ENCODE assay signal across 8 mouse cellular contexts in genomic region chr11:43425166-43425709, GRCm38 (mm10). TPM values are rescaled to one million over a fixed set of nuclear protein-coding genes. Genes with fewer than 3 reads are reported as not detected.
A peak's percentile ranks its signal among the peaks of the same experiment; 100 is the strongest.
DNase-seq lines count a peak whose midpoint lies in the region; ATAC-seq and TF ChIP-seq lines count a peak whose summit lies in the region.

No protein-coding gene starts in this region.

- H3K4me2 ChIP-seq in neural tube, embryonic 11.5 days (ENCODE audit: low read depth), result peak overlapping the region; percentile 52
- peak overlapping the region; percentile 68 for H3K4me2 ChIP-seq in liver, embryonic 11.5 days
- peak overlapping the region; percentile 44 for H3K4me2 ChIP-seq in stomach, postnatal 0 days (replicated peaks; ENCODE audit: low read depth)

- H3K9me3 ChIP-seq in erythroblast, embryonic 14.5 days (ENCODE audit: control insufficient read depth, low read length), result no peaks in the 10 kb centered on the region
- no peaks in the 10 kb centered on the region for H3K9me3 ChIP-seq in neural tube, embryonic 11.5 days (ENCODE audit: control insufficient read depth, low read length)
- H3K9me3 ChIP-seq in liver, embryonic 11.5 days (ENCODE audit: control insufficient read depth, low read length), result no peaks in the 10 kb centered on the region
- no peaks in the 10 kb centered on the region for H3K9me3 ChIP-seq in stomach, postnatal 0 days (ENCODE audit: control insufficient read depth, low read length)

- H3K36me3 ChIP-seq in erythroblast, embryonic 14.5 days (ENCODE audit: control insufficient read depth), result peaks cover 49% of the 10 kb centered on the region
- H3K36me3 ChIP-seq in neural tube, embryonic 11.5 days (ENCODE audit: control insufficient read depth, insufficient read depth, low read length), result no peaks in the 10 kb centered on the region
- H3K36me3 ChIP-seq in liver, embryonic 11.5 days (ENCODE audit: control insufficient read depth, insufficient read depth, low read length), result peaks cover 7% of the 10 kb centered on the region
- no peaks in the 10 kb centered on the region for H3K36me3 ChIP-seq in stomach, postnatal 0 days (ENCODE audit: control insufficient read depth, insufficient read depth, low read length)
- no peaks in the 10 kb centered on the region for H3K36me3 ChIP-seq in thymus, adult 2 months (ENCODE audit: control insufficient read depth, insufficient read depth, low read length)

- H3K27me3 ChIP-seq in erythroblast, embryonic 14.5 days (ENCODE audit: control insufficient read depth), result 0 out of 2 replicates have a peak, but pooled peaks cover 1% of the 10 kb centered on the region
- no peaks in the 10 kb centered on the region for H3K27me3 ChIP-seq in neural tube, embryonic 11.5 days (ENCODE audit: control insufficient read depth, insufficient read depth, low read length)
- no peaks in the 10 kb centered on the region for H3K27me3 ChIP-seq in liver, embryonic 11.5 days (replicated peaks; ENCODE audit: control insufficient read depth, insufficient read depth, low read length)
- no peaks in the 10 kb centered on the region for H3K27me3 ChIP-seq in stomach, postnatal 0 days (ENCODE audit: control insufficient read depth, insufficient read depth, low read length)
- no peaks in the 10 kb centered on the region for H3K27me3 ChIP-seq in thymus, adult 2 months (ENCODE audit: control insufficient read depth, insufficient read depth, low read length)

- H3K9ac ChIP-seq in neural tube, embryonic 11.5 days (ENCODE audit: low read length), result no peak overlapping the region
- peak overlapping the region; percentile 73; the same call in 1 of the 2 replicates for H3K9ac ChIP-seq in liver, embryonic 11.5 days (ENCODE audit: low read depth, low read length)
- H3K9ac ChIP-seq in stomach, postnatal 0 days (ENCODE audit: low read length), result no peak overlapping the region; the same call in 1 of the 2 replicates

- no peak for TF ChIP-seq POLR2A in thymus, adult 2 months (IDR thresholded peaks at IDR 0.05; ENCODE audit: control insufficient read depth, extremely low read depth, insufficient read depth, low read length, poor library complexity)

- no peak for TF ChIP-seq EP300 in stomach, postnatal 0 days (optimal IDR thresholded peaks at IDR 0.05)

- 94% methylated on average over 9 of the region's 9 CpGs for WGBS in neural tube, embryonic 11.5 days
- WGBS in liver, embryonic 11.5 days, result 79% methylated on average over 9 of the region's 9 CpGs
- 83% methylated on average over 9 of the region's 9 CpGs for WGBS in stomach, postnatal 0 days
- 95% methylated on average over 9 of the region's 9 CpGs for WGBS in thymus, adult 2 months

- TF ChIP-seq CTCF in stomach, postnatal 0 days (IDR thresholded peaks at IDR 0.05; ENCODE audit: low read depth), result no peak
- TF ChIP-seq CTCF in thymus, adult 2 months (IDR thresholded peaks at IDR 0.05; ENCODE audit: borderline replicate concordance, control insufficient read depth, extremely low read depth, insufficient read depth, low read length, poor library complexity), result no peak

- no peak for DNase-seq in neural tube, embryonic 11.5 days (ENCODE audit: low spot score)
- no peak for DNase-seq in neural tube, embryonic 10.5 days (ENCODE audit: extremely low spot score, low spot score)
- no peak for DNase-seq in liver, embryonic 11.5 days (ENCODE audit: low spot score)
- DNase-seq in stomach, postnatal 0 days (ENCODE audit: low spot score), result no peak
- DNase-seq in thymus, adult 2 months, result no peak
- no peak for DNase-seq in spleen, adult 12 weeks (ENCODE audit: low spot score)

- peak overlapping the region; percentile 70 for H3K4me3 ChIP-seq in erythroblast, embryonic 14.5 days (replicated peaks)
- H3K4me3 ChIP-seq in neural tube, embryonic 11.5 days (ENCODE audit: low read depth, low read length), result no peak overlapping the region
- H3K4me3 ChIP-seq in liver, embryonic 11.5 days (ENCODE audit: low read depth, low read length), result peak overlapping the region; percentile 65
- peak overlapping the region; percentile 48; the same call in 1 of the 2 replicates for H3K4me3 ChIP-seq in stomach, postnatal 0 days (ENCODE audit: low read depth, low read length)
- no peak overlapping the region for H3K4me3 ChIP-seq in thymus, adult 2 months (ENCODE audit: control insufficient read depth, insufficient read depth, low read length)

- H3K27ac ChIP-seq in neural tube, embryonic 11.5 days (ENCODE audit: low read depth, low read length), result no peak overlapping the region
- no peak overlapping the region for H3K27ac ChIP-seq in liver, embryonic 11.5 days (ENCODE audit: low read depth, low read length)
- no peak overlapping the region for H3K27ac ChIP-seq in stomach, postnatal 0 days (replicated peaks)
- no peak overlapping the region for H3K27ac ChIP-seq in thymus, adult 2 months (ENCODE audit: control insufficient read depth, insufficient read depth, low read length)

- H3K4me1 ChIP-seq in erythroblast, embryonic 14.5 days (ENCODE audit: control insufficient read depth), result peaks cover 32% of the 10 kb centered on the region
- H3K4me1 ChIP-seq in neural tube, embryonic 11.5 days (ENCODE audit: control insufficient read depth, insufficient read depth, low read length), result no peaks in the 10 kb centered on the region
- peaks cover 4% of the 10 kb centered on the region; the same call in 1 of the 2 replicates for H3K4me1 ChIP-seq in liver, embryonic 11.5 days (replicated peaks; ENCODE audit: control insufficient read depth, insufficient read depth, low read length)
- H3K4me1 ChIP-seq in stomach, postnatal 0 days (replicated peaks; ENCODE audit: control insufficient read depth, insufficient read depth), result 0 out of 2 replicates have a peak, but pooled peaks cover 2% of the 10 kb centered on the region
- 0 out of 2 replicates have a peak, but pooled peaks cover 3% of the 10 kb centered on the region for H3K4me1 ChIP-seq in thymus, adult 2 months (replicated peaks; ENCODE audit: control insufficient read depth, insufficient read depth, low read length)

- no peak for ATAC-seq in erythroblast, adult 5-6 weeks (replicated peaks; ENCODE audit: low FRiP score, poor library complexity, severe bottlenecking)
- ATAC-seq in neural tube, embryonic 11.5 days (ENCODE audit: insufficient read depth, low FRiP score, low TSS enrichment), result no peak
- peak; percentile 17; the same call in 1 of the 2 replicates for ATAC-seq in liver, embryonic 11.5 days (replicated peaks; ENCODE audit: low FRiP score)
- peak; percentile 56; the same call in 1 of the 2 replicates for ATAC-seq in stomach, postnatal 0 days (ENCODE audit: low FRiP score, low TSS enrichment)

RNA-seq across cellular contexts. Expression of gene Pttg1, which starts 0.8 kb away (rescaled TPM):
- polyA plus RNA-seq in erythroblast, embryonic 14.5 days (2012), result 7.7 and 11.4 TPM in 2 replicates
- total RNA-seq in erythroblast, adult 5-6 weeks (2015; ENCODE audit: low replicate concordance), result 98.6 and 127 TPM in 2 replicates
- 89.8 and 114 TPM in 2 replicates for total RNA-seq in erythroblast, adult 5-6 weeks (2017; ENCODE audit: low replicate concordance)
- 62.8 and 71.2 TPM in 2 replicates for polyA plus RNA-seq in neural tube, embryonic 11.5 days (2014; fragmentation: Nextera tagmentation; extraction: Ambion mirVana)
- polyA plus RNA-seq in liver, embryonic 11.5 days (2014; fragmentation: Nextera tagmentation; extraction: Ambion mirVana), result 71.2 and 82.3 TPM in 2 replicates
- polyA plus RNA-seq in stomach, postnatal 0 days (2015; fragmentation: Nextera tagmentation; extraction: Ambion mirVana), result 66.8 and 66.9 TPM in 2 replicates
- polyA plus RNA-seq in thymus, adult 2 months (2012; rRNA removed), result 28.5 and 38.8 TPM in 2 replicates

RNA-seq across cellular contexts. Expression of gene Slu7, which starts 8.3 kb away (rescaled TPM):
- polyA plus RNA-seq in erythroblast, embryonic 14.5 days (2012), result 0.93 and 0.96 TPM in 2 replicates
- total RNA-seq in erythroblast, adult 5-6 weeks (2015; ENCODE audit: low replicate concordance), result 18.8 and 36.8 TPM in 2 replicates
- total RNA-seq in erythroblast, adult 5-6 weeks (2017; ENCODE audit: low replicate concordance), result 87.7 and 93.6 TPM in 2 replicates
- 63.8 and 65.3 TPM in 2 replicates for polyA plus RNA-seq in neural tube, embryonic 11.5 days (2014; fragmentation: Nextera tagmentation; extraction: Ambion mirVana)
- 43.9 and 48.9 TPM in 2 replicates for polyA plus RNA-seq in liver, embryonic 11.5 days (2014; fragmentation: Nextera tagmentation; extraction: Ambion mirVana)
- polyA plus RNA-seq in stomach, postnatal 0 days (2015; fragmentation: Nextera tagmentation; extraction: Ambion mirVana), result 38.1 and 39.3 TPM in 2 replicates
- 4.1 and 4.5 TPM in 2 replicates for polyA plus RNA-seq in thymus, adult 2 months (2012; rRNA removed)

RNA-seq across cellular contexts. Expression of gene C1qtnf2, which starts 48.8 kb away (rescaled TPM):
- polyA plus RNA-seq in erythroblast, embryonic 14.5 days (2012), result not detected in 2 replicates
- not detected in 2 replicates for total RNA-seq in erythroblast, adult 5-6 weeks (2015; ENCODE audit: low replicate concordance)
- total RNA-seq in erythroblast, adult 5-6 weeks (2017; ENCODE audit: low replicate concordance), result not detected in 2 replicates
- 1.5 and 1.9 TPM in 2 replicates for polyA plus RNA-seq in neural tube, embryonic 11.5 days (2014; fragmentation: Nextera tagmentation; extraction: Ambion mirVana)
- polyA plus RNA-seq in liver, embryonic 11.5 days (2014; fragmentation: Nextera tagmentation; extraction: Ambion mirVana), result 0.82 and 1.8 TPM in 2 replicates
- 18.0 and 19.8 TPM in 2 replicates for polyA plus RNA-seq in stomach, postnatal 0 days (2015; fragmentation: Nextera tagmentation; extraction: Ambion mirVana)
- polyA plus RNA-seq in thymus, adult 2 months (2012; rRNA removed), result 1.5 and 3.0 TPM in 2 replicates

Comparison
In these comparisons a context has a peak if more than half of its experiments do, and no peak if none do; other contexts are left out.
1. H3K4me3 ChIP-seq: peak in erythroblast, embryonic 14.5 days (single experiment), liver, embryonic 11.5 days (single experiment) and stomach, postnatal 0 days (single experiment); none in neural tube, embryonic 11.5 days (single experiment) and thymus, adult 2 months (single experiment).
2. ATAC-seq: peak in liver, embryonic 11.5 days (single experiment) and stomach, postnatal 0 days (single experiment); none in erythroblast, adult 5-6 weeks (single experiment) and neural tube, embryonic 11.5 days (single experiment).
3. Peak in every context shown above with its lines, with median percentiles within 50 percentile points of each other: H3K4me2 ChIP-seq.